In genomic region chr11:78435776-78436349, GRCm38 (mm10) we compare ENCODE assay signal across 8 mouse cellular contexts. TPM values are rescaled to one million over a fixed set of nuclear protein-coding genes. Genes with fewer than 3 reads are reported as not detected.
DNase-seq lines count a peak whose midpoint lies in the region; ATAC-seq and TF ChIP-seq lines count a peak whose summit lies in the region.

No protein-coding gene starts in this region.

- no peaks in the 10 kb centered on the region for H3K9me3 ChIP-seq in heart, embryonic 16.5 days (replicated peaks; ENCODE audit: control insufficient read depth, low read length)
- no peaks in the 10 kb centered on the region for H3K9me3 ChIP-seq in liver, embryonic 11.5 days (ENCODE audit: control insufficient read depth, low read length)

- no peak for TF ChIP-seq POLR2A in bone marrow, adult 2 months (IDR thresholded peaks at IDR 0.05; ENCODE audit: borderline replicate concordance, control insufficient read depth, low read depth, low read length)

- no peaks in the 10 kb centered on the region for H3K27me3 ChIP-seq in heart, embryonic 16.5 days (ENCODE audit: control insufficient read depth, insufficient read depth, low read length)
- no peaks in the 10 kb centered on the region for H3K27me3 ChIP-seq in liver, embryonic 11.5 days (replicated peaks; ENCODE audit: control insufficient read depth, insufficient read depth, low read length)

- H3K9ac ChIP-seq in heart, embryonic 16.5 days (ENCODE audit: low read length), result no peak overlapping the region
- H3K9ac ChIP-seq in liver, embryonic 11.5 days (ENCODE audit: low read depth, low read length), result 0 out of 2 replicates have a peak overlapping the region, but pooled peaks have one; percentile 14

- H3K4me1 ChIP-seq in bone marrow, adult 2 months (ENCODE audit: control insufficient read depth, insufficient read depth, low read length), result no peaks in the 10 kb centered on the region
- H3K4me1 ChIP-seq in heart, embryonic 16.5 days (ENCODE audit: control insufficient read depth, insufficient read depth, low read length), result no peaks in the 10 kb centered on the region
- peaks cover 5% of the 10 kb centered on the region for H3K4me1 ChIP-seq in liver, embryonic 11.5 days (replicated peaks; ENCODE audit: control insufficient read depth, insufficient read depth, low read length)

- peak; percentile 25 for DNase-seq in gastrocnemius, adult 2 months
- DNase-seq in gastrocnemius, adult 18-20 months (ENCODE audit: low spot score), result no peak
- peak; percentile 72 to 74 for DNase-seq in B cell, adult 2 months
- peak; percentile 68 for DNase-seq in liver, embryonic 11.5 days (ENCODE audit: low spot score)
- DNase-seq in ovary, postnatal 36 days (ENCODE audit: low spot score), result peak; percentile 65
- no peak for DNase-seq in frontal cortex, adult 2 months (ENCODE audit: extremely low spot score in 1 of 2, low spot score in 1 of 2)

- peak overlapping the region; percentile 5; the same call in 1 of the 2 replicates for H3K4me2 ChIP-seq in heart, embryonic 16.5 days (ENCODE audit: low read depth, low read length)
- peak overlapping the region; percentile 40 for H3K4me2 ChIP-seq in liver, embryonic 11.5 days

- TF ChIP-seq CTCF in gastrocnemius, adult 2 months (IDR thresholded peaks at IDR 0.05), result peak; percentile 47
- peak; percentile 61; the same call in 1 of the 2 replicates for TF ChIP-seq CTCF in bone marrow, adult 2 months (IDR thresholded peaks at IDR 0.05; ENCODE audit: control insufficient read depth, insufficient read depth, low read length)

- ATAC-seq in heart, embryonic 16.5 days (replicated peaks; ENCODE audit: extremely low read depth, insufficient read depth, low FRiP score), result no peak; the same call in 1 of the 2 replicates
- ATAC-seq in liver, embryonic 11.5 days (replicated peaks; ENCODE audit: low FRiP score), result no peak

- H3K4me3 ChIP-seq in gastrocnemius, adult 2 months, result no peak overlapping the region
- no peak overlapping the region for H3K4me3 ChIP-seq in bone marrow, adult 2 months (replicated peaks; ENCODE audit: control insufficient read depth, low read depth, low read length)
- no peak overlapping the region for H3K4me3 ChIP-seq in heart, embryonic 16.5 days (ENCODE audit: low read length)
- H3K4me3 ChIP-seq in liver, embryonic 11.5 days (ENCODE audit: low read depth, low read length), result peak overlapping the region; percentile 3; the same call in 1 of the 2 replicates

- intact Hi-C loops in gastrocnemius, adult 2 months (cut with DNase I), result no loop called here

- 18% methylated on average over 19 of the region's 19 CpGs for WGBS in bone marrow, adult 2 months
- WGBS in heart, embryonic 16.5 days, result 8% methylated on average over 19 of the region's 19 CpGs
- whole genome bisulfite sequencing in liver, embryonic 11.5 days, result 9% methylated on average over 19 of the region's 19 CpGs

- no peaks in the 10 kb centered on the region for H3K36me3 ChIP-seq in heart, embryonic 16.5 days (ENCODE audit: control insufficient read depth, insufficient read depth)
- no peaks in the 10 kb centered on the region for H3K36me3 ChIP-seq in liver, embryonic 11.5 days (ENCODE audit: control insufficient read depth, insufficient read depth, low read length)

- H3K27ac ChIP-seq in gastrocnemius, adult 2 months, result no peak overlapping the region
- H3K27ac ChIP-seq in bone marrow, adult 2 months (ENCODE audit: control insufficient read depth, insufficient read depth, low read depth, low read length, poor library complexity), result no peak overlapping the region
- no peak overlapping the region for H3K27ac ChIP-seq in heart, embryonic 16.5 days (ENCODE audit: low read length)
- H3K27ac ChIP-seq in liver, embryonic 11.5 days (ENCODE audit: low read depth, low read length), result no peak overlapping the region

RNA-seq across cellular contexts. Expression of gene Slc13a2, which starts 13.8 kb away (rescaled TPM):
- total RNA-seq in gastrocnemius, adult 2 months (2021), result not detected
- not detected for total RNA-seq in gastrocnemius, adult 18-20 months (2021)
- polyA plus RNA-seq in bone marrow, adult 2 months (2011; ENCODE audit: insufficient read depth, insufficient read length, low replicate concordance, missing spikeins), result not detected in 2 replicates
- 0.10 and 0.70 TPM in 2 replicates for polyA plus RNA-seq in heart, embryonic 16.5 days (2015; fragmentation: Nextera tagmentation; extraction: Ambion mirVana)
- not detected in 2 replicates for polyA plus RNA-seq in liver, embryonic 11.5 days (2014; fragmentation: Nextera tagmentation; extraction: Ambion mirVana)
- not detected in 2 replicates for polyA plus RNA-seq in frontal cortex, adult 2 months (2012; rRNA removed)

RNA-seq across cellular contexts. Expression of gene Slc46a1, which starts 29.6 kb away (rescaled TPM):
- 1 to 10 TPM in 1 of 2 experiments, under 1 TPM in 1; 0.77 to 1.4 TPM for total RNA-seq in gastrocnemius, adult 2 months (2021)
- total RNA-seq in gastrocnemius, adult 18-20 months (2021), result under 1 TPM; 0.47 to 0.91 TPM
- 1.6 TPM in 1 of 2 replicates, not detected in the other for polyA plus RNA-seq in bone marrow, adult 2 months (2011; ENCODE audit: insufficient read depth, insufficient read length, low replicate concordance, missing spikeins)
- polyA plus RNA-seq in heart, embryonic 16.5 days (2015; fragmentation: Nextera tagmentation; extraction: Ambion mirVana), result 6.1 and 7.2 TPM in 2 replicates
- 9.8 and 12.1 TPM in 2 replicates for polyA plus RNA-seq in liver, embryonic 11.5 days (2014; fragmentation: Nextera tagmentation; extraction: Ambion mirVana)
- 14.1 and 14.4 TPM in 2 replicates for polyA plus RNA-seq in frontal cortex, adult 2 months (2012; rRNA removed)

RNA-seq across cellular contexts. Expression of gene Foxn1, which starts 49.5 kb away (rescaled TPM):
- total RNA-seq in gastrocnemius, adult 2 months (2021), result not detected
- total RNA-seq in gastrocnemius, adult 18-20 months (2021), result not detected
- polyA plus RNA-seq in bone marrow, adult 2 months (2011; ENCODE audit: insufficient read depth, insufficient read length, low replicate concordance, missing spikeins), result not detected in 2 replicates
- polyA plus RNA-seq in heart, embryonic 16.5 days (2015; fragmentation: Nextera tagmentation; extraction: Ambion mirVana), result 4.1 and 7.9 TPM in 2 replicates
- not detected in 2 replicates for polyA plus RNA-seq in liver, embryonic 11.5 days (2014; fragmentation: Nextera tagmentation; extraction: Ambion mirVana)
- polyA plus RNA-seq in frontal cortex, adult 2 months (2012; rRNA removed), result not detected in 2 replicates

Comparison
In these comparisons a context has a peak if more than half of its experiments do, and no peak if none do; other contexts are left out.
1. DNase-seq: peak in gastrocnemius, adult 2 months (single experiment), B cell, adult 2 months (2 of 2), liver, embryonic 11.5 days (single experiment) and ovary, postnatal 36 days (single experiment); none in gastrocnemius, adult 18-20 months (single experiment) and frontal cortex, adult 2 months (0 of 2).